Comparison of ENCODE assay signal across 10 mouse cellular contexts in genomic region chr2:128373363-128374252, GRCm38 (mm10).
DNase-seq lines count a peak whose midpoint lies in the region; ATAC-seq and TF ChIP-seq lines count a peak whose summit lies in the region.
"Had no signal": no experiment of that assay in that cellular context is flagged by ENCODE, and none has a peak within 500 bp of the region (broad histone marks: within the 10 kb centered on the region; RNA-seq: fewer than 3 reads in every experiment).

No protein-coding gene starts in this region.

- H3K27me3 ChIP-seq in midbrain, postnatal 0 days (ENCODE audit: insufficient read depth, low read length): no peaks in the 10 kb centered on the region

- H3K4me2 ChIP-seq in midbrain, postnatal 0 days (ENCODE audit: low read depth, low read length, poor library complexity, severe bottlenecking): no peak overlapping the region

- H3K9me3 ChIP-seq in midbrain, postnatal 0 days (ENCODE audit: low read length): no peaks in the 10 kb centered on the region
- H3K9me3 ChIP-seq: G1E had no signal

- no peaks in the 10 kb centered on the region; the same call in 1 of the 2 replicates for H3K4me1 ChIP-seq in midbrain, postnatal 0 days (ENCODE audit: insufficient read depth, low read length)

- DNase-seq in kidney, adult 9 months: peak; percentile 27
- no peak for DNase-seq in kidney, adult 8-10 months
- DNase-seq in R1 (ENCODE audit: low read depth, low spot score): peak; percentile 66
- peak; percentile 37 for DNase-seq in midbrain, postnatal 0 days (ENCODE audit: low spot score)
- no peak for DNase-seq in embryo, embryonic 10.5 days (ENCODE audit: low spot score)
- DNase-seq in frontal cortex, adult 2 months (ENCODE audit: extremely low spot score in 1 of 2, low spot score in 1 of 2): no peak
- no peak for DNase-seq in right cerebral cortex, adult 18-20 months

- 30% methylated on average over 12 of the region's 12 CpGs for WGBS in midbrain, postnatal 0 days

- H3K4me3 ChIP-seq in midbrain, postnatal 0 days (ENCODE audit: low read depth, low read length): no peak overlapping the region
- H3K4me3 ChIP-seq: erythroblast, embryonic 14.5 days had no signal

- ATAC-seq in hematopoietic stem cell, adult 5-6 weeks (replicated peaks in 1 of 2; ENCODE audit: insufficient read depth in 1 of 2, low FRiP score in 2 of 2, low TSS enrichment in 1 of 2, low read depth in 1 of 2, poor library complexity in 2 of 2, severe bottlenecking in 2 of 2): peak; percentile 27 to 71; a peak in 1 of 4 replicates
- no peak for ATAC-seq in midbrain, postnatal 0 days (ENCODE audit: low FRiP score)

- TF ChIP-seq CTCF in midbrain, postnatal 0 days (IDR thresholded peaks at IDR 0.05): no peak

- H3K27ac ChIP-seq in midbrain, postnatal 0 days (ENCODE audit: low read depth, low read length): no peak overlapping the region

- H3K9ac ChIP-seq in midbrain, postnatal 0 days (replicated peaks; ENCODE audit: low read length, poor library complexity, severe bottlenecking): no peak overlapping the region

- no peaks in the 10 kb centered on the region for H3K36me3 ChIP-seq in midbrain, postnatal 0 days (ENCODE audit: insufficient read depth, low read length)
- H3K36me3 ChIP-seq: G1E had no signal

Comparison
In these comparisons a context has a peak if more than half of its experiments do, and no peak if none do; other contexts are left out.
1. DNase-seq: peak in kidney, adult 9 months (single experiment), R1 (single experiment) and midbrain, postnatal 0 days (single experiment); none in kidney, adult 8-10 months (0 of 2), embryo, embryonic 10.5 days (single experiment), frontal cortex, adult 2 months (0 of 2) and right cerebral cortex, adult 18-20 months (single experiment).